Mouse (Mus musculus): ENCODE measurements at regions not wholly inside any gene's neighbourhood (a gene's known extent, or its start where the extent isn't known, plus 50 kb on each side); places are given as distances from the start of the nearest gene placed in this dataset.

DNA sequence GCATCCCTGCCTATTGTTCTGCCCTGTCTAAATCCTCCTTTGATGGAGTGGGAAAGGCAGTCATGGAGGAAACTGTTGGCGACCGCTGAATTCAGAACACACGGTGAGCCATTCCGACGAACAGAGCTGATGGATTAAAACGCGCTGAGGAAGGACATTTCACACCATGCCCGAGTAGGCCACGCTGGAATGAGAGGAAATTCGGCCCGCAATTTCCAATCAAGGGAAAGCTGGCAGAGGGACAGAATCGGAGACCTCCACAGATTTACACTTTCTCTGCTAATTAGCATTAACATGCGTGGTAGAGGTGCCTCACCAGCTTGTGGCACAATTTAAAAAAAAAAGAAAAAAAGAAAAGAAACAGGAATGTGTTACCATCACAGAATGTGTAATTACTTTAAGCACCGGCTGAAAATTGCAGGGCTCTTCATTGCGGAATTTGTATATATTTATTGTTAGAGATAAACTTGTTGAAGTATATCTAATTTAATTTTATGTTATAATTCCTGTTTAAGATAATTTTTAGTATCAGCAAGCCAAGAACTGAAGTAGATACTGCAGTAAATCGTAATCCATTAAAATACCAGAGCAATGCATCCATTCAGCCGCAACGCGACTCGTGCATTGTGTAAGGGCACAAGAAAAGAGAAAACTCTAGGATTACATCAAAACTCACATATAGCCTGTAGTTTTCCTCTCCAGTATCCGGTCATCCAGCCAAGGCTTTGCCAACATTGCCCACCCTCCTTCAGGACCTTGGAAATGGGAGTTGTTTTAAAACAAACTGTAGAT lies 2249.4 kb upstream of the Gm7489 start:
- in situ Hi-C loops (cut with MboI; ENCODE audit: low sequenced_read_pairs) = no loop called here

- in situ Hi-C loops (cut with MboI; ENCODE audit: low sequenced_read_pairs) = no loop called here
Observed at GRCm38 (mm10) chr15:51637570-51637969, 2247.1 kb upstream of the Gm7489 start.

- in situ Hi-C loops (cut with MboI; ENCODE audit: low sequenced_read_pairs) = no loop called here
Observed at GRCm38 (mm10) chr15:51643772-51644311, 2240.9 kb upstream of the Gm7489 start.

- in situ Hi-C loops (cut with MboI; ENCODE audit: low sequenced_read_pairs) = no loop called here
Observed at GRCm38 (mm10) chr15:51646304-51646703, 2238.4 kb upstream of the Gm7489 start.

- in situ Hi-C loops (cut with MboI; ENCODE audit: low sequenced_read_pairs) = no loop called here
Observed at GRCm38 (mm10) chr15:51652497-51652896, 2232.2 kb upstream of the Gm7489 start.

DNA sequence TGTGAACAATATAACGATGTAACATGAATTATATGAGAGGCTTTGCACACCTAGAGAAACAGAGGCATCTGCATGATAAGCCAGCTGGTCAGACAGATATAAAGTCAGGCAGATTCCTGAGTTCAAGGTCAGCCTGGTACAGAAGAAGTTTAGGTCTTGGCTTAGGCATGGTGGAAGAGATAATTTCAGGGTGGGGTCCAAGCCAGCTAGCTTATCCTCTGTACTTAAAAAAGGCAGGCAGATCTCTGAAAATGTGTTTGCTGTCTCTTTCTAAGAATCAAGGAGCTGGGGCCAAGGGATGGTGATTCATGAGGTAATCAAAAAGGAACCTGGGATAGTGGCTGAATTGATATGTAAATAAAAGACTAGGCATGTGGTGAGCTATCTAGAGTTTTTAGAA lies 2227.1 kb upstream of the Gm7489 start:
- in situ Hi-C loops (cut with MboI; ENCODE audit: low sequenced_read_pairs) = no loop called here

DNA sequence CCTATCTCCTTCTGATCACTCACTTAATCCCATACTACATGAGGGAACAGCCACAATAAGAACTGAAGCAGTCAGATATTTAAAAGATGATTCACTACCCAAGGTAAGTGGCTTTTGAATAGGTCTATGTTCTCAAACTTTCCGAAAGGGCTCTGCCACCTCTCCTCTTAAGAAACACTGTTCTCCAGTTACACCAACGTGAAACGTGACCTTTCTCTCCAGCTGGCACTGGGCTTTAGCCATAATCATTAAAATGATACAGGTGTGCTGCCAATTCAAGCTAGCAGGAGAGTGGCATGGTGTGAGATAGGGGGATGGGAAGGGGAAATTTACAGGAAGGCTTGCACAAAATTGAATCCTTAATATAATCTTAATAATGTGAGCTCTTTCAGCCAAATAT lies 2216.4 kb upstream of the Gm7489 start:
- in situ Hi-C loops (cut with MboI; ENCODE audit: low sequenced_read_pairs) = no loop called here

GRCm38 (mm10) chr15:51671667-51672372 lies 2212.9 kb upstream of the Gm7489 start:
- in situ Hi-C loops (cut with MboI; ENCODE audit: low sequenced_read_pairs) = no loop called here

DNA sequence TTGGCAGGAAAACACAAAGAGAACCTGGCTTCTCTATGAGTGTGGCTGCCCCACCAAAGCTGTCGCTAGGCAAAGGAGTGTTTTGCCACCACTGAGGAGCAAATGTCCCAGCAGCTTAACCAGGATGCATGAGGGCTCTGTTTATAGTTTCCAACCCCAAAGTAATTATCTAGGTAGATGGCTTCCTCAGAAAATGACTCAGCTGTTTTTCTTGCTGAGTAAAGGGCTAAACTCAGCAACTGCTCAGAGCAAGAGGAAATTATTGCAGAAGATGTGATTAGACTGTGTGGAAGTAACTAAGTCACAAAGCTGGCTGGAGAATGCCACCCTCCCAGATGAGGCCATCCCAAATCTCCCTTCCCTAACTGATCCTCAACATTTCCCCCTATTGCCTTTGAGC lies 2211.2 kb upstream of the Gm7489 start:
- in situ Hi-C loops (cut with MboI; ENCODE audit: low sequenced_read_pairs) = no loop called here

DNA sequence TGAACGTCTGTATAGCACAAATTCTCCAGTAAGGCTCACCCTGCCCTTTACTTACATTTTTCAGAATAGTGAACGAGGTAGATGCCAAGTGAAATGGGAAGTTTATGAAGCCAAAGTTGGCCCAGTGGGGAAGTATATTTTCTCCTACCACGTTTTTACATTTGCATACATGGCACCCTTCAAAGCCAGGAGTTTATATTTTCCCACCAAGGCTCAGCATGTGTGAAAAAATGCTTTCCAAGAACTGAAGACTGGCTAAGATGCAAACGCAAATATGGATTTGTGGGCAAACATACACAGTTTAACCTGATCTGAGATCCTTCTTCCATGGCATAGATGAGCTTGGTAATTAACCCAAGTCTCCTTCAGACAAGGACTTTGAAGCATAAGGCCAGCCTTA lies 2209.4 kb upstream of the Gm7489 start:
- in situ Hi-C loops (cut with MboI; ENCODE audit: low sequenced_read_pairs) = no loop called here

- in situ Hi-C loops (cut with MboI; ENCODE audit: low sequenced_read_pairs) = no loop called here
Observed at GRCm38 (mm10) chr15:51676694-51677093, 2208.0 kb upstream of the Gm7489 start.

DNA sequence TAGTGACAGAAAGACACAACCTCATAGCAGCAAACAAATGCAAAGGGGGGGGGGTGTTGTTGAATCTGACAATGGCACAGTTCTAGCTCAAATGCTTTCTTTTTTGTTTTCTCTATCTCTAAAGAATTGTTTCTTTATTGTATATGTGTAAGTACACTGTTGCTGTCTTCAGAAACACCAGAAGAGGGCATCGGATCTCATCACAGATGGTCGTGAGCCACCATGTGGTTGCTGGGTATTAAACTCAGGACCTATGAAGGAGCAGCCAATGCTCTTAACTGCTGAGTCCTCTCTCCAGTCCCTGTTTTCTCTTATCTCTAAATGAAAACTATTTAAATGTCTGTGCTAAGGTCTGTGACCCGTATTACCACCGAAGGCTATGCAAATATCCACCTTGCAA lies 2207.4 kb upstream of the Gm7489 start:
- in situ Hi-C loops (cut with MboI; ENCODE audit: low sequenced_read_pairs) = no loop called here

DNA sequence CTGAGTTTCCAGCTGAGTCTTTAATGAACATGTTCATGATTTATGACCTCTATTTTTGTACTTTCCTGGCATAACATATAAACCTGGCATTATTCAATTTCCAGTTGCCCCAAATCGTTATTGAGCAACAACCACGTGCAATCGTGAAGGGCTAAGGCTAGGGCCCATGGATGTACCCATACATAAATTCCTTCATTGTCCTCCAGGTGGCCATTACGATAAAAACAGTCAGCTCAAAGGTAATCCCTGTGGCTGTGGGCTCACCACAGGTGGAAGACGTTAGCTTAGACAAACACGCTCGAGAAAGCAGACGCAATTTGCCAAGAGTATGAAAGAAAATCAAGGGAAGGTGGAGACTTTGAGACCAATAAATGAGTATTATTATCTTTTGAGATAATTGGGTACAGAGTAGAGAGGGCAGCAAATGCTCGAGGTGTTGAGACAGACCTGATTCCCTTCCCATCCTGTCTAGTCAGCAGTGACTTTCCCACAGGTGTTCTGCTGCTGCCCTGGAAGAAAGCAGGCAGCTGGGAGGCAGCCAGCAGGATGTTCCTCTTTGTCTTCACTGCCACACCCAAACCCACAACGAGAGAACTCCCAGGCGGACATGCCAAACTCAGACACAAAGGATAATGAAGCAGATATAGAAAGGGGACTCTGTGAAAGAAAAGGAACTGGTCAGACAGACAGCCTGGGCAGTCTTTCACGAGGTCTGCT lies 2205.4 kb upstream of the Gm7489 start:
- in situ Hi-C loops (cut with MboI; ENCODE audit: low sequenced_read_pairs) = no loop called here

DNA sequence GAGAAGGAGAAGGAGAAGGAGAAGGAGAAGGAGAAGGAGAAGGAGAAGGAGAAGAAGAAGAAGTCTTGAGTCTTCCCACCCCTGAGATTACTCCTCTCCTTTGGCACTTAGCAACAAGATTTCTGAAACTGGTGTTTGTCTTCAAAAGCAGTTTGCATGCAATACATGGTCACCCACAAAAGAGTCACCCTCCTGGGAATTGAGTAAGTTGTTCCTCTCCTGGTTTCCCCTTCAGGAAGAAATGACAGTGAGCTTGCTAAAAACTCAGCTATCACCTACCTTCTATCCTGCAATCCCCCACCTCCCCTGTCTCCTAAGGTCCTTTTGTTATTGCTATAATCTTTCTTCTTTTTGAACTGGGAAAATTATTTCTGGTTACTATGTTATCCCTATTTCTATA lies 2204.2 kb upstream of the Gm7489 start:
- in situ Hi-C loops (cut with MboI; ENCODE audit: low sequenced_read_pairs) = no loop called here

DNA sequence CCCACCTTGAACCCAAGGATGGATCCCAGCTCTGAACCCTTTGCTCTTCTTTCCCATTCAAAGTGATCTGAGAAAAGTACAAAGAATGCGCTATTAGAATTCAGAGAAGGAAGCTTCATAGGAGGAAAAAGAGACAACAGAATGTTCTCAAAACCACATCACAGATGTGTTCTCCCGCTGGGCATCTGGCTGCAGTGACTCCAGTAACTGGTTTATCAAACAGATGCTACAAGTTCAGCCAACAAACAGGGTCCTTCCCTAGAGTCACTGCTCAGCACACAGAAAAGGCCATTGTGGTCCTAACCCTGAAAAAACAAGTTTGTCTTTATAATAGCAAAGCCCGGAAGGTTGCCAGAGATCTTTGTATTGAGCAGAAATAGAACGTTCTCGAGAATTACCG lies 2203.5 kb upstream of the Gm7489 start:
- in situ Hi-C loops (cut with MboI; ENCODE audit: low sequenced_read_pairs) = no loop called here

- in situ Hi-C loops (cut with MboI; ENCODE audit: low sequenced_read_pairs) = no loop called here
Observed at GRCm38 (mm10) chr15:51682331-51682730, 2202.4 kb upstream of the Gm7489 start.

- in situ Hi-C loops (cut with MboI; ENCODE audit: low sequenced_read_pairs) = no loop called here
Observed at GRCm38 (mm10) chr15:51687007-51687540, 2197.6 kb upstream of the Gm7489 start.

- in situ Hi-C loops (cut with MboI; ENCODE audit: low sequenced_read_pairs) = no loop called here
Observed at GRCm38 (mm10) chr15:51689498-51689897, 2195.2 kb upstream of the Gm7489 start.

- in situ Hi-C loops (cut with MboI; ENCODE audit: low sequenced_read_pairs) = no loop called here
Observed at GRCm38 (mm10) chr15:51692671-51693070, 2192.0 kb upstream of the Gm7489 start.

DNA sequence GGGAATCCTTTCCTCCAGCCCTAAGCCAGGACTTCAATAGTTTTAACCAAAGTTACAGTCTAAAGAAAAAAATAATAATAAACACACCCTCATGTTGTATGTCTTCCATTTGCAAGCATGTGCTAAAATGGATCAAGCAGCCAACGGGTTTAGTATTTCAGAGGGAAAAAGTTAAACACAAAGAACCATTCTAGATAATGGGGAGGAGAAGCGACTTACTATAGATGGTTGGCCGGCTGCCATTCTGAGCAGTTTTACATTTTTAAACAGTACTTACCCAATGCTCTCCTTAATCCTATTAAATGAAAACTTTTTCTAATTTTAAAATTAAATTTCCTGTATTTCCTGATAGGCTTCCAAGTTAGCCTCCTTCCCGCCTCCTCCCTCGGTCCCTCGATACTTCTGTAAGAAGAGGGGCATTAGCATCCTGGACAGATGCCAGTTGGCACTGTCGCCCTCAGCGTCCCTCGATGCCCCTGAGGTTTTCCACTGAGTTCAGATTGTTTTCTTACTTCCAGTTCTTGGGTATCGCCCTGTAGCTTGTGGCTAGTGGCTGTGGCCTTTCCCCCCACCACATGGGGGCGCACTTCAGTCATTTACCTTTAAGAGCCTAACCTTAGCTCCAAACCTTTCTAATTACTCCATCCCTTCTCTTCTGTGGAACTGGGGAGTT lies 2188.2 kb upstream of the Gm7489 start:
- in situ Hi-C loops (cut with MboI; ENCODE audit: low sequenced_read_pairs) = no loop called here

- in situ Hi-C loops (cut with MboI; ENCODE audit: low sequenced_read_pairs) = no loop called here
Observed at GRCm38 (mm10) chr15:51704198-51704597, 2180.5 kb upstream of the Gm7489 start.
